Mouse (Mus musculus) layer of hippocampus, adult 2 months (tissue): ENCODE measurements at regions not wholly inside any gene's neighbourhood (a gene's known extent, or its start where the extent isn't known, plus 50 kb on each side); places are given as distances from the start of the nearest gene placed in this dataset.

Experiments used
- DNase-seq, 2 experiments: peaks; one replicate each; pipeline ENCODE4 v3.0.0; 2022; ENCODE audit warnings: low spot score in 2 of 2
- H3K27ac ChIP-seq: fragments of 200-600 bp; 2 replicates; pipeline ENCODE4 v1.8.1; 2022
- H3K4me3 ChIP-seq: fragments of 200-600 bp; 2 replicates; pipeline ENCODE4 v1.8.1; 2022; ENCODE audit warnings: mild to moderate bottlenecking
- CTCF ChIP-seq: fragments of 200-600 bp; conservative IDR thresholded peaks from 2 replicates; pipeline ENCODE4 v1.8.1; 2022; ENCODE audit warnings: antibody characterized with exemption, mild to moderate bottlenecking, moderate library complexity

- DNase-seq, result no peak
- no peak overlapping the region for H3K4me3 ChIP-seq
- H3K27ac ChIP-seq, result no peak overlapping the region
- no peak for TF ChIP-seq CTCF
These were observed 192.9 kb downstream of the Osr1 start for GRCm38 (mm10) chr12:9762842-9763241.

DNA sequence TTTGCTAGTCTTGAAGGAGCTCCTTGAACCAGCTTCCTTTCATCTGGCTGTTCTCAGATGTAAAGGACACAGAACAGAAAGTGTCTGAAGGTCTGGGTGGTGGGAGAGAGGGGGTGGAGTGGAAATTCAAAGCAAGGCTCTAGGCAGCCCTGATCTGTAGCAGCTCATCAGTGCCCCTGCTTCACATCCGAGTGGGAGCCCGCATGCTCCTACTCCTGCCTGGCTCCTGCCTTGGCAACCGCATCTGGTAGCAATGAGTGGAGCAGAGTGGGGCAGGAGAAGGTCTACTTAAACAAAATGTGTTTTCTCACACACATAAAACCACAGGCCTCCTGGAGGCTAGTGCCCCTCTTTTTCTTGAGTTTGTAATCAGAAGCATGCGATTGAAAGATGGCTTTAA, 201.0 kb downstream of the Osr1 start:
- no peak for DNase-seq
- H3K4me3 ChIP-seq, result no peak overlapping the region
- no peak for TF ChIP-seq CTCF
- no peak overlapping the region for H3K27ac ChIP-seq

- no peak for DNase-seq
- no peak for TF ChIP-seq CTCF
- H3K4me3 ChIP-seq, result no peak overlapping the region
These were observed 203.0 kb downstream of the Osr1 start for GRCm38 (mm10) chr12:9772875-9773274.

GRCm38 (mm10) chr12:9802284-9802683, 232.4 kb downstream of the Osr1 start:
- Histone ChIP-seq H3K27ac (no peak overlapping the region), H3K4me3 (no peak overlapping the region)
- no peak for DNase-seq
- no peak for TF ChIP-seq CTCF

More at GRCm38 (mm10) chr12:9772875-9773274, 203.0 kb downstream of the Osr1 start:
- no peak overlapping the region for H3K27ac ChIP-seq

- no peak for TF ChIP-seq CTCF
- no peak overlapping the region for H3K4me3 ChIP-seq
- H3K27ac ChIP-seq, result no peak overlapping the region
- DNase-seq, result no peak
These were observed 237.5 kb downstream of the Osr1 start for GRCm38 (mm10) chr12:9807406-9807805.

GRCm38 (mm10) chr12:9833273-9833672, 263.4 kb downstream of the Osr1 start:
- peak; percentile 51 for TF ChIP-seq CTCF
- DNase-seq, result peak in 1 of 2 experiments; percentile 10
- no peak overlapping the region for H3K4me3 ChIP-seq
- H3K27ac ChIP-seq, result no peak overlapping the region

DNA sequence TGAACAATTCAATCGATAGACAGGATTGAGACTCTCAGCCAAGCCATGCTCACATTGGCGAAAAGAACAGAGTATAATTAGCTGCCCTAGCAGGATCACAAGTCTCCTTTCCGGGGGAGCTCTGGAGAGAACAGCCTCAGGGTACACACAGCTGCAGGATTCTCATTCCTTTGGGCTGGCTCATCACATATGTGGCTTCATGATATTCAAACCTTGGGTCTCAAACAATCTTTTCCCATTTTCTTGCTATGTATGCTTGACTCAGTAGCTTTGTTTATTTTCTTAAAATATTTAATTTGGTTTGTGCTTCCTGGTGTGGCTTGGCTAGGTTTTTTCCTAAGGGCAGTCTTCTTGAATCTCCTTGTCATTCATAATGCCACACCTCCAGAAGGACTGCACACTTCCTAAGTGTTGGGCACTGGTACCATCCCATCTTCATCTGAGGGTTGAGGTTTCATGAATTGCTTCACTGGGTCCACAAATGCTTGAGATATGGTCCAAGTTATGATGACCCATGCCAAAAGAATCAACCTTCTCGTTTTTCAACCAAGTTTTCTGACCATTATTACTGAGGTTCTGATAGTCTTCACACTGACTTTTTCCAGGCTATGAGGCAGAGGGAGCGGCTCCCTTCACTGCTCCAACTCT, 269.4 kb downstream of the Osr1 start:
- no peak for DNase-seq
- TF ChIP-seq CTCF, result no peak
- H3K27ac ChIP-seq, result no peak overlapping the region
- H3K4me3 ChIP-seq, result no peak overlapping the region

GRCm38 (mm10) chr12:9839949-9840348, 270.0 kb downstream of the Osr1 start:
- no peak for TF ChIP-seq CTCF
- no peak for DNase-seq
- no peak overlapping the region for H3K4me3 ChIP-seq
- no peak overlapping the region for H3K27ac ChIP-seq

- TF ChIP-seq CTCF, result no peak
- Histone ChIP-seq H3K27ac (no peak overlapping the region), H3K4me3 (no peak overlapping the region)
- no peak for DNase-seq
These were observed 277.1 kb downstream of the Osr1 start for GRCm38 (mm10) chr12:9847034-9847433.

DNA sequence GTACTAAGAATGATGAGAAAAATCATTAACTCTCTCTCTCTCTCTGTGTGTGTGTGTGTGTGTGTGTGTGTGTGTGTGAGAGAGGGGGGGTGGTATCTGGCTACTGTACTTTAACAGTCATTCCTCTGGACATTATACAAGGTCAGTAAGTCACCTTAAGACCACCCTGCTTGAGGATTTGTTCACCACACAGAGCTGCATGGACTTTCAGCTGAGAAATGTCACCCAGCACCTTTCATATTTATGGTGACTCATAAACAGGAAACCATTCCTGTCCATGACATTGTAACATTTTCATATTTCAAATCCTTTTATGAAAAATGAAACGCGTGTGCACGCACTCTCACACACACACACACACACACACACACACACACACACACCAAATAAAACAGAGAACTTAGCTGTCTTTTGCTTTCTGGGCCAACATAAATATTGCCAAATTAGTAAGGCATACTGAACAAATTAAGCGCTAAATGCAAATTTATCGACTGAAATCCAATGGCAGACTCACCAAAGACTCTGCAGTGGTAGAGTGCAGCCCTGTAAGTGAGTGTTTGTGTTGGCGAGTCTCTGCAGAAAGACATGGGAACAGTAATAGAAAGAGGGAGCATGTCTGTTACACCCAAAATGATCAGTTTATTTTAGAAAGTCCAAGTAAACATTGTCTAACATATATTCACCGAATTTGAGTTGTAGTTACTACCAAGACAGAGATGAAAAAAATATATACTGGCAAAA, 277.7 kb downstream of the Osr1 start:
- Histone ChIP-seq H3K4me3 (no peak overlapping the region), H3K27ac (no peak overlapping the region)
- TF ChIP-seq CTCF, result no peak
- no peak for DNase-seq

DNA sequence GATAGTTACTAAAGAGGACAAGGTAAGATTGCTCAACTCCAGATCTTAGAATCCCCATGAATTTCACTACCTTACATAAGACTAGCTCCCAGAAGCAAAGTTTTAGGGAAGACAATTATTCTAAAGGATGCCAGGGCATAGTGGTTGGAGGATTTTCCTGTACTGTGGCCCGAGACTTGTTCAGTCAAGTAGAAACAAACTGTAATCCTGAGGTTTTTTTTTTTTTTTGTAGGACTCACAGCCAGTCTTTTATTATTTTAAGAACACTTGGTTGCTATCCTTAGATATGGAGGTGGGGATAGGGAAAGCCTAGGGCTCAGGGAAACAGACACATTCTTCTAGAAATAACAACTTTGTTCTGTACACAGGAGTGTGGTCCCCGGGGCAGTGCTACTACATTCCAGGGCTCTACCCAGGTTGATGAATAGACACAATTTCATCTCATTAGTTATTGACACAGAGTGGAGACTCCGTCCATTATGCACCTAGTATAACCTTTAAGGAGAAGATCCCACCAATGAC, 285.6 kb downstream of the Osr1 start:
- DNase-seq, result no peak
- no peak overlapping the region for H3K27ac ChIP-seq
- TF ChIP-seq CTCF, result no peak

GRCm38 (mm10) chr12:9856128-9856621, 286.3 kb downstream of the Osr1 start:
- no peak for TF ChIP-seq CTCF
- DNase-seq, result no peak
- no peak overlapping the region for H3K27ac ChIP-seq
- H3K4me3 ChIP-seq, result no peak overlapping the region

More for the DNA sequence above, 285.6 kb downstream of the Osr1 start:
- no peak overlapping the region for H3K4me3 ChIP-seq

DNA sequence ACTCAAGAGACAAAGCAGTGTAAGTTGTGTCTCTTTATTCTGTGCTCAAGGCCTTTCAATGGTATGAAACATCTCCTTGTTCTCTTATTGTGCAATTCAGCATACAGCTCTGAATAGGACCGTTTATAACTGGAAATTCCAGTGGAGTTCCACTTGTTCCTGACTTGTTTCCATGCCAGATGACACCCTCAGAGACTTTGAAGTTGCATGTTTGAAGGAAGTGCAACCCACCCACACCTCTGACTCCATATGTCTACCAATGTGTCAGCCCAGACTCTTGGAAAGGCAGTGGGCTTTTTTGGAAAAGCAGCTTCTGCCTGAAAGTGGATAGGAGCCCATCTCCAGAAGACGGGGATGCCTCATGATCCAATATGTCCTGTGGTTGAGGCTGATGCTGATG, 288.1 kb downstream of the Osr1 start:
- peak overlapping the region; percentile 47; the same call in 1 of the 2 replicates for H3K27ac ChIP-seq
- peak; percentile 74 to 84 for DNase-seq
- no peak overlapping the region for H3K4me3 ChIP-seq
- TF ChIP-seq CTCF, result no peak
